Mouse (Mus musculus) layer of hippocampus, adult 11-12 months (tissue): ENCODE measurements around the gene Rnaseh2b.

Experiments used
- DNase-seq: peaks from one replicate; pipeline ENCODE4 v3.0.0; 2022; ENCODE audit warnings: low spot score

Rnaseh2b gene

GRCm38 (mm10) chr14:62322581-62323344 lies 30.4 kb downstream of the Rnaseh2b start:
- no peak for DNase-seq

- DNase-seq, result no peak
Observed at GRCm38 (mm10) chr14:62323457-62323856, 31.1 kb downstream of the Rnaseh2b start.

- no peak for DNase-seq
Observed at GRCm38 (mm10) chr14:62324943-62325342, 32.6 kb downstream of the Rnaseh2b start.

GRCm38 (mm10) chr14:62326026-62326425 lies 33.6 kb downstream of the Rnaseh2b start:
- no peak for DNase-seq

- DNase-seq, result no peak
Observed at GRCm38 (mm10) chr14:62327171-62327570, 34.8 kb downstream of the Rnaseh2b start.

- DNase-seq, result no peak
Observed at GRCm38 (mm10) chr14:62328606-62329005, 36.2 kb downstream of the Rnaseh2b start.

- DNase-seq, result no peak
Observed at GRCm38 (mm10) chr14:62329631-62330030, 37.2 kb downstream of the Rnaseh2b start.

- DNase-seq, result no peak
Observed at GRCm38 (mm10) chr14:62331457-62331856, 39.1 kb downstream of the Rnaseh2b start.

GRCm38 (mm10) chr14:62331866-62332619 lies 39.7 kb downstream of the Rnaseh2b start:
- DNase-seq, result peak; percentile 86

- DNase-seq, result no peak
Observed at GRCm38 (mm10) chr14:62333909-62334687, 41.7 kb downstream of the Rnaseh2b start.

- DNase-seq, result no peak
Observed at GRCm38 (mm10) chr14:62339196-62339595, 46.8 kb downstream of the Rnaseh2b start.

- no peak for DNase-seq
Observed at GRCm38 (mm10) chr14:62341887-62342642, 49.7 kb downstream of the Rnaseh2b start.

GRCm38 (mm10) chr14:62342643-62343144 lies 50.3 kb downstream of the Rnaseh2b start:
- DNase-seq, result peak; percentile 13

GRCm38 (mm10) chr14:62346570-62346969 lies 54.2 kb downstream of the Rnaseh2b start:
- no peak for DNase-seq

- no peak for DNase-seq
Observed at GRCm38 (mm10) chr14:62347103-62347502, 54.7 kb downstream of the Rnaseh2b start.

- DNase-seq, result no peak
Observed at GRCm38 (mm10) chr14:62349786-62350185, 57.4 kb downstream of the Rnaseh2b start.

GRCm38 (mm10) chr14:62350186-62350585 lies 57.8 kb downstream of the Rnaseh2b start:
- DNase-seq, result no peak

- no peak for DNase-seq
Observed at GRCm38 (mm10) chr14:62350890-62351289, 58.5 kb downstream of the Rnaseh2b start.

GRCm38 (mm10) chr14:62353372-62353771 lies 61.0 kb downstream of the Rnaseh2b start:
- DNase-seq, result no peak

- no peak for DNase-seq
Observed at GRCm38 (mm10) chr14:62353793-62354192, 61.4 kb downstream of the Rnaseh2b start.

GRCm38 (mm10) chr14:62355201-62355600 lies 62.8 kb downstream of the Rnaseh2b start:
- DNase-seq, result no peak
